Mouse (Mus musculus): ENCODE data around the gene Flnc.

The Flnc gene

GRCm38 (mm10) chr6:29432156-29432555 is 900 bp upstream of the Flnc start:
- DNase-seq (ENCODE audit: low read depth) = peak; percentile 65

GRCm38 (mm10) chr6:29432676-29433037 is 399 bp upstream of the Flnc start:
- DNase-seq (ENCODE audit: low read depth) = no peak

- DNase-seq (ENCODE audit: low read depth) = peak; percentile 71
Measured at GRCm38 (mm10) chr6:29433804-29434795, 1.0 kb downstream of the Flnc start.

- DNase-seq (ENCODE audit: low read depth) = peak; percentile 89
Measured at GRCm38 (mm10) chr6:29434911-29435691, 2.0 kb downstream of the Flnc start.

- DNase-seq (ENCODE audit: low read depth) = peak; percentile 69
Measured at GRCm38 (mm10) chr6:29435940-29436451, 2.9 kb downstream of the Flnc start.

GRCm38 (mm10) chr6:29436461-29436934 is 3.4 kb downstream of the Flnc start:
- DNase-seq (ENCODE audit: low read depth) = peak; percentile 96

- peak; percentile 75 for DNase-seq (ENCODE audit: low read depth)
Measured at GRCm38 (mm10) chr6:29439251-29439650, 6.2 kb downstream of the Flnc start.

- DNase-seq (ENCODE audit: low read depth) = no peak
Measured at GRCm38 (mm10) chr6:29439789-29440188, 6.7 kb downstream of the Flnc start.

- peak; percentile 79 for DNase-seq (ENCODE audit: low read depth)
Measured at GRCm38 (mm10) chr6:29444773-29445172, 11.7 kb downstream of the Flnc start.

- peak; percentile 43 for DNase-seq (ENCODE audit: low read depth)
Measured at GRCm38 (mm10) chr6:29445354-29445753, 12.3 kb downstream of the Flnc start.

GRCm38 (mm10) chr6:29449858-29450257 is 16.8 kb downstream of the Flnc start:
- DNase-seq (ENCODE audit: low read depth) = peak; percentile 38

- no peak for DNase-seq (ENCODE audit: low read depth)
Measured at GRCm38 (mm10) chr6:29450667-29451066, 17.6 kb downstream of the Flnc start.

- peak; percentile 24 for DNase-seq (ENCODE audit: low read depth)
Measured at GRCm38 (mm10) chr6:29461502-29461901, 28.4 kb downstream of the Flnc start.

- DNase-seq (ENCODE audit: low read depth) = no peak
Measured at GRCm38 (mm10) chr6:29463388-29463787, 30.3 kb downstream of the Flnc start.

GRCm38 (mm10) chr6:29467583-29468354 is 34.7 kb downstream of the Flnc start, which contains the start of gene Atp6v1f:
Atp6v1f (plus strand) TSS chr6:29467718.
- peak; percentile 99 for DNase-seq (ENCODE audit: low read depth)

GRCm38 (mm10) chr6:29468851-29469250 is 35.8 kb downstream of the Flnc start:
- DNase-seq (ENCODE audit: low read depth) = no peak

- DNase-seq (ENCODE audit: low read depth) = no peak
Measured at GRCm38 (mm10) chr6:29471137-29471536, 38.1 kb downstream of the Flnc start, which contains the start of gene Atp6v1fnb. Atp6v1fnb (plus strand) TSS chr6:29471437.

GRCm38 (mm10) chr6:29473941-29474691 is 41.1 kb downstream of the Flnc start:
- no peak for DNase-seq (ENCODE audit: low read depth)

- DNase-seq (ENCODE audit: low read depth) = no peak
Measured at GRCm38 (mm10) chr6:29474736-29475135, 41.7 kb downstream of the Flnc start.

- no peak for DNase-seq (ENCODE audit: low read depth)
Measured at GRCm38 (mm10) chr6:29482691-29483090, 49.6 kb downstream of the Flnc start.

Data from NIH3T3 (cell line).